Mouse (Mus musculus) heart, embryonic 16.5 days (tissue): ENCODE results near the gene Slc44a1. TPM values are rescaled to one million over a fixed set of nuclear protein-coding genes. Genes with fewer than 3 reads are reported as not detected.

Experiments used
- ATAC-seq: fragments of 200-750 bp; cut with Nextera tagmentation; replicated peaks from 2 replicates; pipeline ENCODE4 v1.8.0; 2017; ENCODE audit warnings: moderate number of reproducible peaks; ENCODE audit not compliant: insufficient read depth, low FRiP score; ENCODE audit errors: extremely low read depth
- H3K27ac ChIP-seq: fragments of 300-500 bp; sonication (generic); 2 replicates; pipeline ENCODE4 v1.5.1; 2014; ENCODE audit warnings: mild to moderate bottlenecking, low read length, control low read depth, moderate library complexity
- H3K27me3 ChIP-seq: fragments of 300-500 bp; sonication (generic); 2 replicates; pipeline ENCODE4 v1.6.1; 2014; ENCODE audit warnings: low read length, mixed read lengths; ENCODE audit not compliant: control insufficient read depth, insufficient read depth
- H3K36me3 ChIP-seq: fragments of 300-500 bp; sonication (generic); 2 replicates; pipeline ENCODE4 v1.6.1; 2014; ENCODE audit not compliant: control insufficient read depth, insufficient read depth
- H3K4me1 ChIP-seq: fragments of 300-500 bp; sonication (generic); 2 replicates; pipeline ENCODE4 v1.6.1; 2014; ENCODE audit warnings: low read length, mixed read lengths; ENCODE audit not compliant: control insufficient read depth, insufficient read depth
- H3K4me2 ChIP-seq: fragments of 300-500 bp; sonication (generic); 2 replicates; pipeline ENCODE4 v1.6.1; 2014; ENCODE audit warnings: low read depth, mild to moderate bottlenecking, control low read depth, low read length
- H3K4me3 ChIP-seq: fragments of 300-500 bp; sonication (generic); 2 replicates; pipeline ENCODE4 v1.5.1; 2014; ENCODE audit warnings: mild to moderate bottlenecking, control low read depth, low read length
- H3K9ac ChIP-seq: fragments of 300-500 bp; sonication (generic); 2 replicates; pipeline ENCODE4 v1.6.1; 2014; ENCODE audit warnings: low read length, control low read depth
- H3K9me3 ChIP-seq: fragments of 300-500 bp; sonication (generic); replicated peaks from 2 replicates; pipeline ENCODE4 v1.6.1; 2016; ENCODE audit warnings: low read length; ENCODE audit not compliant: control insufficient read depth
- WGBS: fragments of 180-500 bp; shearing (Covaris S2); extraction: QIAGEN DNeasy Blood & Tissue Kit; methylation state at CpG from one replicate; pipeline ENCODE4 v1.1.7; 2014; 5-methylcytosine and 5-hydroxymethylcytosine counted together
- polyA plus RNA-seq: library from polyadenylated mRNA; unstranded; fragments of >200 nt; fragmentation: Nextera tagmentation; extraction: Ambion mirVana; gene quantifications from 2 replicates; pipeline ENCODE4 v1.2.1, GENCODE M21; 2015

Gene Slc44a1
- polyA plus RNA-seq, 1 experiment from 2014 or later: 15.4 TPM

- no peak overlapping the region for H3K27ac ChIP-seq
- no peaks in the 10 kb centered on the region for H3K36me3 ChIP-seq
- 73% methylated on average over 6 of the region's 6 CpGs for WGBS
- no peak overlapping the region for H3K9ac ChIP-seq
- H3K4me2 ChIP-seq: no peak overlapping the region
- H3K9me3 ChIP-seq: no peaks in the 10 kb centered on the region
- no peak for ATAC-seq
- no peak overlapping the region for H3K4me3 ChIP-seq
- H3K27me3 ChIP-seq: no peaks in the 10 kb centered on the region
- H3K4me1 ChIP-seq: no peaks in the 10 kb centered on the region
Measured at GRCm38 (mm10) chr4:53620104-53620503, 179.9 kb downstream of the Slc44a1 start.

GRCm38 (mm10) chr4:53621084-53621483 is 180.9 kb downstream of the Slc44a1 start:
- H3K4me1 ChIP-seq: no peaks in the 10 kb centered on the region
- H3K27me3 ChIP-seq: no peaks in the 10 kb centered on the region
- H3K4me3 ChIP-seq: no peak overlapping the region
- no peak overlapping the region for H3K4me2 ChIP-seq
- no peak overlapping the region for H3K9ac ChIP-seq
- H3K27ac ChIP-seq: no peak overlapping the region
- 66% methylated on average over 6 of the region's 6 CpGs for WGBS
- no peaks in the 10 kb centered on the region for H3K9me3 ChIP-seq
- no peaks in the 10 kb centered on the region for H3K36me3 ChIP-seq
- no peak for ATAC-seq

- Histone ChIP-seq H3K9ac (no peak overlapping the region), H3K9me3 (no peaks in the 10 kb centered on the region), H3K27ac (no peak overlapping the region), H3K4me1 (no peaks in the 10 kb centered on the region), H3K36me3 (no peaks in the 10 kb centered on the region), H3K27me3 (no peaks in the 10 kb centered on the region), H3K4me3 (no peak overlapping the region), H3K4me2 (no peak overlapping the region)
- no peak for ATAC-seq
- WGBS: 64% methylated on average over 5 of the region's 5 CpGs
Measured at GRCm38 (mm10) chr4:53621490-53621889, 181.3 kb downstream of the Slc44a1 start.

GRCm38 (mm10) chr4:53623711-53624110 is 183.5 kb downstream of the Slc44a1 start:
- H3K4me1 ChIP-seq: no peaks in the 10 kb centered on the region
- no peak overlapping the region for H3K4me3 ChIP-seq
- H3K9me3 ChIP-seq: no peaks in the 10 kb centered on the region
- no peaks in the 10 kb centered on the region for H3K36me3 ChIP-seq
- H3K27ac ChIP-seq: no peak overlapping the region
- H3K9ac ChIP-seq: no peak overlapping the region
- no peak for ATAC-seq
- no peak overlapping the region for H3K4me2 ChIP-seq
- no peaks in the 10 kb centered on the region for H3K27me3 ChIP-seq
- WGBS: 70% methylated on average over 1 of the region's 1 CpGs

- no peak overlapping the region for H3K4me3 ChIP-seq
- H3K4me2 ChIP-seq: no peak overlapping the region
- no peaks in the 10 kb centered on the region for H3K9me3 ChIP-seq
- no peaks in the 10 kb centered on the region for H3K4me1 ChIP-seq
- WGBS: 34% methylated on average over 4 of the region's 4 CpGs
- H3K36me3 ChIP-seq: no peaks in the 10 kb centered on the region
- H3K9ac ChIP-seq: no peak overlapping the region
- peak; percentile 46; the same call in 1 of the 2 replicates for ATAC-seq
- no peaks in the 10 kb centered on the region for H3K27me3 ChIP-seq
- no peak overlapping the region for H3K27ac ChIP-seq
Measured at GRCm38 (mm10) chr4:53624816-53625215, 184.6 kb downstream of the Slc44a1 start.

DNA sequence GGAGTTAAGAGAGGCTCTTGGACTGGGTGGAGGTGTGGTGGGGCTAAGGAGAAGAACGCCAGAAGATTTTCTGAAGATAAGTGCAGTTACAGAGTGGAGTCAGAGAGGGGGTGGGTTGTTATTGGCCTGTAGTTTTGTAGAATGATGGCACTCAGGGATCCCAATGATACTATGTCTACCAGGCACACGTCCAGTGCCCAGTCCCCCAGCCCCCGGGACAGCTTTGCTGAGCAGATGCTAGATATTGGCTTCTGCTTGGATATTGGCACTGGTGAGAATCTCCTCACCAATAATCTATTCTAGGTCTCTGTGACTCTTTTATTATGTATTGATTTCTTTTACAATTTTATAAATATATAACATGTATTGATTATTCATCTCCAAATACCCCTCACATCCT is 185.1 kb downstream of the Slc44a1 start:
- Histone ChIP-seq H3K4me2 (no peak overlapping the region), H3K27ac (no peak overlapping the region), H3K9ac (no peak overlapping the region), H3K4me3 (no peak overlapping the region), H3K9me3 (no peaks in the 10 kb centered on the region), H3K27me3 (no peaks in the 10 kb centered on the region), H3K4me1 (no peaks in the 10 kb centered on the region), H3K36me3 (no peaks in the 10 kb centered on the region)
- no peak for ATAC-seq
- WGBS: 82% methylated on average over 3 of the region's 3 CpGs

- H3K4me3 ChIP-seq: no peak overlapping the region
- no peaks in the 10 kb centered on the region for H3K27me3 ChIP-seq
- peaks cover 2% of the 10 kb centered on the region for H3K4me1 ChIP-seq
- no peak for ATAC-seq
- H3K4me2 ChIP-seq: no peak overlapping the region
- 44% methylated on average over 4 of the region's 4 CpGs for WGBS
- H3K36me3 ChIP-seq: no peaks in the 10 kb centered on the region
- H3K9me3 ChIP-seq: no peaks in the 10 kb centered on the region
- H3K27ac ChIP-seq: no peak overlapping the region
- no peak overlapping the region for H3K9ac ChIP-seq
Measured at GRCm38 (mm10) chr4:53628924-53629323, 188.7 kb downstream of the Slc44a1 start.

DNA sequence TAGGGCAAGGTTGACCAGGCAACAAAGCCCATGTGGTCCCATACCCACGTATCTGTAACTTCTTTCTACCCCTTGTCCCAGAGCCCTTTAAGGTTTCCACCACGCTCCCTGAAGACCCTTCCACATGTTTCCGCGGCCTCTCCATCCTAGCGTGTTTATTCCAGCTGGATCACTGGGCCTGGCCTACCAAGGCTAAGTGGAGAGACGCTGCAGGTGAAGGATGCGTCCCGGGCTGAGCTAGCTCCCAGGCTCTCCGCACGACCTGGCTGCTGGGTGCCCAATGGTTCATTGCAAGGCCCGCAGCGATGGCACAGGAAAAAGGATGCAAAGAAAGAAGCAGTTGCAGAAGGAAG is 190.7 kb downstream of the Slc44a1 start:
- H3K4me2 ChIP-seq: peak overlapping the region; percentile 83
- peak overlapping the region; percentile 87 for H3K4me3 ChIP-seq
- no peak overlapping the region for H3K27ac ChIP-seq
- peaks cover 2% of the 10 kb centered on the region for H3K4me1 ChIP-seq
- H3K36me3 ChIP-seq: no peaks in the 10 kb centered on the region
- peak overlapping the region; percentile 86 for H3K9ac ChIP-seq
- no peaks in the 10 kb centered on the region for H3K27me3 ChIP-seq
- H3K9me3 ChIP-seq: no peaks in the 10 kb centered on the region
- no peak for ATAC-seq
- 12% methylated on average over 12 of the region's 12 CpGs for WGBS

GRCm38 (mm10) chr4:53631316-53632010 is 191.2 kb downstream of the Slc44a1 start, which contains the start of gene Fsd1l:
Fsd1l (plus strand) TSS chr4:53631471.
- peak; percentile 79 for ATAC-seq
- under 1% methylated on average over 79 of the region's 88 CpGs for WGBS

More at GRCm38 (mm10) chr4:53631316-53632010, 191.2 kb downstream of the Slc44a1 start, which contains the start of gene Fsd1l:
- H3K9me3 ChIP-seq: no peaks in the 10 kb centered on the region
- H3K4me2 ChIP-seq: peak within 1 kb of the TSS; percentile 83
- peaks cover 2% of the 10 kb centered on the region for H3K4me1 ChIP-seq
- no peaks in the 10 kb centered on the region for H3K27me3 ChIP-seq
- no peaks in the 10 kb centered on the region for H3K36me3 ChIP-seq
- peak within 1 kb of the TSS; percentile 86 for H3K9ac ChIP-seq
- H3K27ac ChIP-seq: peak within 1 kb of the TSS; percentile 55
- peak within 1 kb of the TSS; percentile 87 for H3K4me3 ChIP-seq
